Mouse (Mus musculus) forebrain, embryonic 14.5 days (tissue): ENCODE measurements around the gene Ramp2. TPM values are rescaled to one million over a fixed set of nuclear protein-coding genes. Genes with fewer than 3 reads are reported as not detected.

Source experiments
- ATAC-seq: fragments of 200-750 bp; cut with Nextera tagmentation; 2 replicates; pipeline ENCODE4 v1.8.0; 2017; ENCODE audit warnings: mild to moderate bottlenecking, moderate library complexity
- DNase-seq: peaks from one replicate; pipeline ENCODE4 v3.0.0-alpha.2; 2015; ENCODE audit warnings: low spot score
- H3K27ac ChIP-seq: fragments of 300-500 bp; sonication (generic); 2 replicates; pipeline ENCODE4 v1.5.1; 2014; ENCODE audit warnings: low read depth, mild to moderate bottlenecking, control low read depth, low read length, moderate library complexity
- H3K27me3 ChIP-seq: fragments of 300-500 bp; sonication (generic); replicated peaks from 2 replicates; pipeline ENCODE4 v1.6.1; 2014; ENCODE audit warnings: low read length, control low read depth, mixed read lengths; ENCODE audit not compliant: control insufficient read depth, insufficient read depth
- H3K36me3 ChIP-seq: fragments of 300-500 bp; sonication (generic); 2 replicates; pipeline ENCODE4 v1.6.1; 2014; ENCODE audit warnings: low read length, control low read depth; ENCODE audit not compliant: control insufficient read depth, insufficient read depth
- H3K4me1 ChIP-seq: fragments of 300-500 bp; sonication (generic); 2 replicates; pipeline ENCODE4 v1.6.1; 2014; ENCODE audit warnings: antibody characterized with exemption, low read length, control low read depth; ENCODE audit not compliant: control insufficient read depth, insufficient read depth
- H3K4me2 ChIP-seq: fragments of 300-500 bp; sonication (generic); 2 replicates; pipeline ENCODE4 v1.6.1; 2014; ENCODE audit warnings: mild to moderate bottlenecking, control low read depth, low read length
- H3K4me3 ChIP-seq: fragments of 300-500 bp; sonication (generic); 2 replicates; pipeline ENCODE4 v1.5.1; 2014; ENCODE audit warnings: low read depth, low read length, control low read depth
- H3K9ac ChIP-seq: fragments of 300-500 bp; sonication (generic); 2 replicates; pipeline ENCODE4 v1.6.1; 2014; ENCODE audit warnings: mild to moderate bottlenecking, low read length, control low read depth, moderate library complexity
- H3K9me3 ChIP-seq: fragments of 300-500 bp; sonication (generic); replicated peaks from 2 replicates; pipeline ENCODE4 v1.6.1; 2016; ENCODE audit warnings: low read length, control low read depth, mixed read lengths; ENCODE audit not compliant: control insufficient read depth
- WGBS: fragments of 180-500 bp; shearing (Covaris S2); extraction: QIAGEN DNeasy Blood & Tissue Kit; methylation state at CpG from one replicate; pipeline ENCODE4 v1.1.7; 2014; 5-methylcytosine and 5-hydroxymethylcytosine counted together
- polyA plus RNA-seq: library from polyadenylated mRNA; unstranded; fragments of >200 nt; fragmentation: Nextera tagmentation; extraction: Ambion mirVana; gene quantifications from 2 replicates; pipeline ENCODE4 v1.2.1, GENCODE M21; 2014

The Ramp2 gene
- polyA plus RNA-seq, 1 experiment from 2014 or later, result 80.9 TPM

DNA sequence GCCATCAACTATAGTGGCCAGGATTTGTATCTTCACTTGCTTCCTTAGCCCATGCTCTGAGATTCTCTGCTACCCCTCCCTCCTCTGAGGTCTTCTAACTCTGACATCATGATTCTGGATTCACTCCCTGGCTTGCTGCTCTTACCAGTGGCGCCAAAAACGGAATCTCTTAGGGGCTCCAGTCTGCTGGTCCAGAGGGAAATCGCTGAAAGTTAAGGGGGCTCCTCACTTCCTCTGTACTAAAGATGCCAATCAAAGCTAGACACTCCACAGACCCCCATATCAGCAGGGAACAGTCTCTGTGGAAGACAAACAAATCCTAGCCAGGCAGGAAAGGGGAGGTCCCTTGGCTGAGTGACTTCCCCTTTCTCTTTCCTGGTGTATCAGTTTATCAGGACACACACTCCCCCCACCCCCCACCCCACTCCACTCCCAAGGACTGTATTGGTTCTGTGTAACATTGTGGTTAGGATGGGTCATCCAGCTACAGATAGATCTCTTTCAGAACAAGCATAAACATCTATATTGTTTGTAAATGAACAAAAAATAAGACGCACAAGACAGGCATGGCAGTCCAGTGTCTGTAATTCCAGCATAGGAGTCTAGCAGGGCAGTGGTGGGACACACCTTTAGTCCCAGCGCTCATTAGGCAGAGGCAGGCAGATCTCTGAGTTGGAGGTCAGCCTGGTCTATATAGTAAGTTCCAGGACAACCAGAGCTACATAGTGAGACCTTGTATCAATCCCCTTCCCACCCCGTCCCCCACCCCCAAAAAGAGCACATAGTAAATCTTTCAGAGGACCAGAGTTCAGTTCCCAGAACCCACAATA is 13.6 kb upstream of the Ramp2 start:
- H3K36me3 ChIP-seq, result no peaks in the 10 kb centered on the region
- no peak overlapping the region for H3K4me3 ChIP-seq
- H3K27ac ChIP-seq, result no peak overlapping the region
- ATAC-seq, result no peak
- no peak overlapping the region for H3K9ac ChIP-seq
- no peak overlapping the region for H3K4me2 ChIP-seq
- no peak for DNase-seq
- H3K9me3 ChIP-seq, result no peaks in the 10 kb centered on the region
- peaks cover 5% of the 10 kb centered on the region for H3K4me1 ChIP-seq
- WGBS, result 60% methylated on average over 6 of the region's 6 CpGs
- H3K27me3 ChIP-seq, result no peaks in the 10 kb centered on the region; the same call in 1 of the 2 replicates

DNA sequence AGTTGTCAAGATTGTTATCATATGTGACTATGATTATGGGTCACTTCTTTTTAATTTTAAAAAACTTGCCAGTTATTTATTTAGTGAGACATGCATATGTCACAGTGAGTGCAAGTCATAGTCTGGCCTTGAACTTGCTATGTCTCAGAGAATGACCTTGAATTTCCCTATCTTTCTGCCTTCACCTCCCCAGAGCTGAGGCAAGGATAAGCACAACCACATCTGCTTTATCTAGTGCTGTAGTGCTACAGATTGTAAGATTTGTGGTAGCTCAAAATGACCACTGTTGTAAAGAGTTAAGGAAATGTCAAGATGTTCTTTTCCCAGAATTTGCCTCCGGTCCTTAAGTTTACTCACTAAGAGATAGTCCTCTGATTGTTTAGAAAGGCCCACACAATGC is 12.6 kb upstream of the Ramp2 start:
- no peak overlapping the region for H3K4me3 ChIP-seq
- WGBS, result 84% methylated on average over 1 of the region's 1 CpGs
- H3K9ac ChIP-seq, result no peak overlapping the region
- no peaks in the 10 kb centered on the region; the same call in 1 of the 2 replicates for H3K27me3 ChIP-seq
- peaks cover 5% of the 10 kb centered on the region for H3K4me1 ChIP-seq
- ATAC-seq (no peak), DNase-seq (no peak)
- no peak overlapping the region for H3K27ac ChIP-seq
- H3K4me2 ChIP-seq, result no peak overlapping the region
- no peaks in the 10 kb centered on the region for H3K9me3 ChIP-seq
- H3K36me3 ChIP-seq, result no peaks in the 10 kb centered on the region

DNA sequence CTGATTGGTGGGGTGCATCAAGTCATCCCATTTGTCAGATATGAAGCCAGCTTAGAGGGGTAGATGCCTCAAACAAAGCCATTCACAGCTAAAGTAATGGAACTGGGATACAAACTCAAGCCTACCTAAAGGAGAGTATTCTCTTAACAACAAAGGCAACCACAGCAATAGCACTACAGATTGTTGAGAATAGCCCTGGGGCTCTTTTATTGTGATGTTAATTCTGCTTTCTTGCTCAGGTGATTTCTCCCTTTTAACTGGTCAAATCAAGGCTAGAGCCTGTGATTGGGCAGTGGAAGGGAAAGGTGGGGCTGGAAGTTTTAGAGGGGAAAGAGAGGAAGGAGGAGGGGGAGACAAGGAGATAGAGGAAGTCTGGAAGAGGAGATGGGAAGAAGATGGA is 11.7 kb upstream of the Ramp2 start:
- no peak overlapping the region for H3K9ac ChIP-seq
- no peak overlapping the region for H3K4me3 ChIP-seq
- H3K4me2 ChIP-seq, result no peak overlapping the region
- no peak overlapping the region for H3K27ac ChIP-seq
- peaks cover 5% of the 10 kb centered on the region for H3K4me1 ChIP-seq
- H3K27me3 ChIP-seq, result no peaks in the 10 kb centered on the region; the same call in 1 of the 2 replicates
- H3K36me3 ChIP-seq, result no peaks in the 10 kb centered on the region
- ATAC-seq, result no peak
- H3K9me3 ChIP-seq, result no peaks in the 10 kb centered on the region
- DNase-seq, result no peak

DNA sequence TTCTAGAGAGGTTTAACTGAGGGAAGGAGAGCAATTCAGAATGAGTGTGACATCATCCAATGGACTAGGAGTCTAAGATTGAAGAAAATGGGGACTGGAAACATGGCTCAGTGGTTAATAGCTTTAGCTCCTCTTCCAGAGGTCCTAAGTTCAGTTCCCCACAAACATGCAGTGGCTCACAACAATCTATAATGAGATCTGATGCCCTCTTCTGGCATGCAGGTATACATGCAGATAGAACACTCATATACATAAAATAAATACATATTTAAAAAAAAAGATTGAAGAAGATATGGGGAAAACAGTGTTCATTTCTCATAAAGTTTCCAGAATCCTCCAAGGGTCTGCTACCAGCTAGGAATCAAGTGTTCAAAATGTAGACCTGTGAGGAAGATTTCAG is 10.4 kb upstream of the Ramp2 start:
- ATAC-seq, result no peak

DNA sequence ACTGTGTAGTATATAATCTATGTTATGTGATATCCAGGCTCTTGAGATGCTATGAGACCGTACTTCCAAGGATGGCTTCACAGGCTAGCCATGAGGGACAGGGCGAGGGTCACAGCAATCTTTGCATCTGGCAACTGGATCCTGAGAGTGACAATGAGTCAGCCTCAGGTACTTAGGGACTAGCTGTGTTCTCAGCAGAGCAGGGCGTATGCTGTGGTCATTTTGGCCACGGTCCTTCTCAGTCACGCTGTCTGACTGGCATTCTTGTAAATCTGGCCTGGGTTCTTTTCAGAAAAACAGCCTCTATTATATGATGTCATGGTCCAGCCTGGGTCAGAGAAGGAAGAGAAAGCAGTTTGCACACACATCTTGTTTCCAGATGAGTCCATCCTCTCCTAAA is 9.0 kb upstream of the Ramp2 start:
- Histone ChIP-seq H3K36me3 (no peaks in the 10 kb centered on the region), H3K4me1 (no peaks in the 10 kb centered on the region), H3K4me2 (no peak overlapping the region), H3K27ac (no peak overlapping the region), H3K9me3 (no peaks in the 10 kb centered on the region), H3K4me3 (no peak overlapping the region), H3K27me3 (no peaks in the 10 kb centered on the region), H3K9ac (no peak overlapping the region)
- ATAC-seq (no peak), DNase-seq (no peak)
- WGBS, result 96% methylated on average over 5 of the region's 5 CpGs

More for the DNA sequence above, 10.4 kb upstream of the Ramp2 start:
- Histone ChIP-seq H3K9me3 (no peaks in the 10 kb centered on the region), H3K9ac (no peak overlapping the region), H3K4me2 (no peak overlapping the region), H3K4me3 (no peak overlapping the region), H3K4me1 (peaks cover 5% of the 10 kb centered on the region), H3K27ac (no peak overlapping the region), H3K36me3 (no peaks in the 10 kb centered on the region), H3K27me3 (no peaks in the 10 kb centered on the region; the same call in 1 of the 2 replicates)
- DNase-seq, result no peak

DNA sequence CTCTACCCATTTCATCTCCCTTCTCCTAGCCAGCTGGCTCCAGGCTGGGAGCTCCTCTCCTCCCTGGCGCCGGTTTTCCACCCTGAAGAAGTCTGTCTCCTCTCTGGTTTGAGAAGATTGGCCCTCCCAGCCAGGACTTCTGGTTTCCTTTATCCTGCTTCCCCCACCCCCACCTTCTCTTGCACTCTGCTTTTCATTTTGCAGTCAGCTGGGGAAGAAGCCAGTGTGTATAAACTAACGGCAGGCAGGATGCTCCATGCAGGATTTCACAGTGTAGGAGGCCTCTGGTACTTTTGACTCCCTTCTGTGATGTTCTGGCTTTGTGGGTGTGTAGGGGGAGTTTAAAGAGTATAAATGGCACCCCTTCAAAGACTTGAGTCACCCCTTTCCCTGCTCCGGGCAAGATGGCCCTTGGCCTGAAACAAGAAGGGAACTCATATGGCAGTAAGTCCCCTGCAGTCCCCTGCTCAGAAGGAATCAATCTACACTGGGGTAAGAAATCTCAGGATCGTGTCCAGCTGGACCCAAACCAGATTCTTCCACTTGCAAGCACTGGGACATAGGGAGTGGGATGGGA is 7.7 kb upstream of the Ramp2 start:
- WGBS, result 58% methylated on average over 5 of the region's 5 CpGs
- Histone ChIP-seq H3K9ac (no peak overlapping the region; the same call in 1 of the 2 replicates), H3K4me3 (no peak overlapping the region), H3K36me3 (no peaks in the 10 kb centered on the region), H3K4me1 (no peaks in the 10 kb centered on the region), H3K27me3 (no peaks in the 10 kb centered on the region), H3K27ac (no peak overlapping the region), H3K9me3 (no peaks in the 10 kb centered on the region), H3K4me2 (no peak overlapping the region)
- no peak for DNase-seq
- no peak for ATAC-seq

DNA sequence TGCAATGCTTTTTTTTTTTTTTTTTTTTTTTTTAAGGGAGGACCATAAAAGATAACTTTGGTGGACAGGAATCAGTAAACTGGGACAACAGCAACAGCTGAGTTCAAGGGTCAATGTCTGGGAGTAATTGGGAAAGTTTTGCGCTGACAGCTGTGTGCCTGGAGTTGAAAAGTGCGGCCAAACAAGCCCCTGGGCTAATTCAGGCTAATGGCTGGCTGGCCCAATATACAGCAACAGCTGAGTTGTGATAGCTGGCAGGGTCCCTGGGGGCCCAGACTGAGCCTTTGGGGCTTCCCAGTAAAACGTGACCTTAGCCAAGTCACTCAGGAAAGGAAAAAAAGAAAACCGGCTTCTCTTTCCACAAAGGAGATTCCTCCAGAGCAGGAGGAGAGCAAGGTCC is 757 bp upstream of the Ramp2 start:
- Histone ChIP-seq H3K27me3 (peaks cover 36% of the 10 kb centered on the region), H3K4me2 (no peak overlapping the region), H3K4me3 (no peak overlapping the region), H3K36me3 (no peaks in the 10 kb centered on the region), H3K9ac (no peak overlapping the region), H3K9me3 (no peaks in the 10 kb centered on the region), H3K27ac (no peak overlapping the region), H3K4me1 (no peaks in the 10 kb centered on the region)
- DNase-seq (no peak), ATAC-seq (no peak)
- 58% methylated on average over 4 of the region's 4 CpGs for WGBS

DNA sequence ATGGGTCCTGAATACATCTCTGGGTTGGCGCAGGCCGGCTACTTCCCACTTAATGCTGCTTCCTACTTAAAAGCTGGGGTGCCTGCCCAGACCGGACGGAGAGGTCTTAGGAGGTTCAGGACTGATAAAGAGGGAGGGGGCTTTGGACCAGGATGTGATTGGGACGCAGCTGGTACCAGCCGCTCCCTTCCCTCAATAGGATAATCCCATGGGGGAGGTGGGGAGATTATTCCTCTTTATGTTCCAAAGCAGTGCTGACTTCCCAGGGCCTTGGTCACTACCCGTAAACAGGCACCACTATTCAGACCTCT is 829 bp downstream of the Ramp2 start:
- H3K9me3 ChIP-seq, result no peaks in the 10 kb centered on the region
- H3K36me3 ChIP-seq, result no peaks in the 10 kb centered on the region
- H3K4me2 ChIP-seq, result peak overlapping the region; percentile 90
- H3K4me1 ChIP-seq, result no peaks in the 10 kb centered on the region
- H3K27me3 ChIP-seq, result peaks cover 36% of the 10 kb centered on the region
- H3K9ac ChIP-seq, result peak overlapping the region; percentile 68
- H3K27ac ChIP-seq, result peak overlapping the region; percentile 33; the same call in 1 of the 2 replicates
- 5% methylated on average over 7 of the region's 7 CpGs for WGBS
- peak overlapping the region; percentile 51 for H3K4me3 ChIP-seq
- DNase-seq, result no peak
- ATAC-seq, result no peak

DNA sequence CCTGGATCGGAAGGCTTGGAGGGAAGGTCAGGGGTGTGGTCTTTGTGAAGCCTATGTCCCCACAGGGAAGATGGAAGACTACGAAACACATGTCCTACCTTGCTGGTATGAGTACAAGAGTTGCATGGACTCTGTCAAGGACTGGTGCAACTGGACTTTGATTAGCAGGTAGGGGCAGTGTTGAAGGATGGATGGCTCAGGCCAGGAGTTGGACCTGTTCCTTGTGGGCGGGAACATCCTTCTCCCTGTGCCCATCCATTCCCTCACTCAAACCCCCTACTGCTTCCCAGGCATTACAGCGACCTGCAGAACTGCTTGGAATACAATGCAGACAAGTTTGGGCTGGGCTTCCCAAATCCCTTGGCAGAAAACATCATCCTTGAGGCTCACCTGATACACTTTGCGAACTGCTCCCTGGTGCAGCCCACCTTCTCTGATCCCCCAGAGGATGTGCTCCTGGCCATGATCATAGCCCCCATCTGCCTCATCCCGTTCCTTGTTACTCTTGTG is 1.7 kb downstream of the Ramp2 start:
- H3K9ac ChIP-seq, result no peak overlapping the region
- H3K27ac ChIP-seq, result no peak overlapping the region
- no peaks in the 10 kb centered on the region for H3K36me3 ChIP-seq
- H3K4me3 ChIP-seq, result no peak overlapping the region
- peaks cover 36% of the 10 kb centered on the region for H3K27me3 ChIP-seq
- no peaks in the 10 kb centered on the region for H3K4me1 ChIP-seq
- no peaks in the 10 kb centered on the region for H3K9me3 ChIP-seq
- DNase-seq (no peak), ATAC-seq (no peak)
- H3K4me2 ChIP-seq, result no peak overlapping the region
- WGBS, result 80% methylated on average over 6 of the region's 6 CpGs
